Mouse (Mus musculus) brown adipose tissue, adult 24 weeks (tissue): ENCODE data around the gene Dhrs7b. TPM values are rescaled to one million over a fixed set of nuclear protein-coding genes. Genes with fewer than 3 reads are reported as not detected.

Experiments
- H3K27ac ChIP-seq: fragments of 200-500 bp; replicated peaks from 2 replicates; pipeline ENCODE4 v1.5.1; 2012; ENCODE audit warnings: low read depth, mild to moderate bottlenecking, low read length
- H3K4me1 ChIP-seq: fragments of 200-500 bp; 2 replicates; pipeline ENCODE4 v1.6.1; 2012; ENCODE audit warnings: low read length, mixed read lengths; ENCODE audit not compliant: control insufficient read depth, insufficient read depth, insufficient read length
- H3K4me3 ChIP-seq: fragments of 200-500 bp; 2 replicates; pipeline ENCODE4 v1.5.1; 2012; ENCODE audit warnings: low read depth, mild to moderate bottlenecking, low read length, moderate library complexity; ENCODE audit not compliant: insufficient read depth
- polyA plus RNA-seq: library from polyadenylated mRNA; stranded (reverse); fragments of >200 nt; gene quantifications from 2 replicates; pipeline ENCODE4 v1.2.4, GENCODE M21; 2012; ENCODE audit not compliant: missing spikeins, insufficient read depth, insufficient read length

Dhrs7b gene
- polyA plus RNA-seq, 1 experiment = 82.8 TPM

DNA sequence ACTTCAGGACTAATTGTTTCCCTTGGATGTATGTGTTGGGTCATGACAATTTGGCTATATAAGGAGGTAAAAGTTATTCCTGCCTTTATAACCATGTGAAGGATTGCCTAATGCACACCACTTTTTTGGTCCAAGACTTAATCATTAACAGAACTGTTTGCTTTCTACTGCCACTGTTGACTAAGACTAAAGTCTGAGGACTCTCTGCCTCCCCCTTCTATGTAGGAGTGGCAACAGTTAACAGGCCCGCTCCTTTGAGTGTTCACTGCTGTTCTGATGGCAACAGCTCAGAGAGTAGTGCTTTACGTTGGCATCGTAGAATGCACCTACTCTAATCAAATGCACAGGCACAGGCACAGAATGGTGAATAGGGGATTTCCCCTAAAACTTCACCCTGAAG is 5.2 kb upstream of the Dhrs7b start:
- Histone ChIP-seq H3K27ac (no peak overlapping the region), H3K4me1 (no peaks in the 10 kb centered on the region), H3K4me3 (no peak overlapping the region)

DNA sequence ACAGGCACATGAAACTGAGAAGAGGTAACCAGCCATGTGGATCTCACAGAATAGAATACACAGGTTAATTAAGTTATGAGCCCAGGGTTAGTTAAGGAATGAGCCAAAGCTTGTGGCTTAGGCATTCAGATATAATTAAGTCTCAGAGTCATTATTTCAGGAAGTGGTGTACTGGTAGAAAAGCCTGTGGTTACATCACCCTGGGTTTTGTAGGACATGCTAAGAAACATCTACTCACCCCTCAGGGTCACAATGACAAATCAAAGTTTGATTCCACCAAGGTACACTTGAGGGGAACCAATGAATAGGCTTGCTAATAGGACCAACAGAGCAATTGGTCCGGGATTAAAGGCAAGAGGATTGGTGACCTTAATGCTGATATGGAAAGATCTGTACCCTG is 3.7 kb upstream of the Dhrs7b start:
- H3K4me3 ChIP-seq = no peak overlapping the region
- H3K27ac ChIP-seq = no peak overlapping the region
- H3K4me1 ChIP-seq = 0 out of 2 replicates have a peak, but pooled peaks cover 3% of the 10 kb centered on the region

- Histone ChIP-seq H3K4me3 (no peak overlapping the region), H3K4me1 (0 out of 2 replicates have a peak, but pooled peaks cover 3% of the 10 kb centered on the region), H3K27ac (no peak overlapping the region)
Observed at GRCm38 (mm10) chr11:60827241-60827945, 3.0 kb upstream of the Dhrs7b start.

DNA sequence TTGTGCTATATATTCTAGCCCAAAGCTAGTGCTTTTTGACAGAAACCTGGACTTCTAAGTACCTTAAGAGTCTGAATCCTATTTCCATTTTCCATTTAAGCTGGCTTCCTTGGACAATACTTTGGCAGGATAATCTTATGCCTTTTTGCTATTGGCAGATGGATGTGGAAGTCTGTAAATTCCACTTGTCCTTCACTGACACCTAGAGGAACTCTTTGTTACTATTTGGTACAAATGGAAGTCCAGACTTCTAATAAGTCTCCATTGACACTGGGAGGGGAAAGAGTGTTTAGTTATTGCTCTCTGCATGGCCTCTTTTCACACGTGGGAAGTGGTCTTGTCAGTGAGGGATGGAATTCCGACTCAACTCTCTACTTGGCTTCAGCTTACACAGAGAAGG is 1.5 kb upstream of the Dhrs7b start:
- H3K4me3 ChIP-seq = no peak overlapping the region
- 0 out of 2 replicates have a peak, but pooled peaks cover 3% of the 10 kb centered on the region for H3K4me1 ChIP-seq
- no peak overlapping the region for H3K27ac ChIP-seq

DNA sequence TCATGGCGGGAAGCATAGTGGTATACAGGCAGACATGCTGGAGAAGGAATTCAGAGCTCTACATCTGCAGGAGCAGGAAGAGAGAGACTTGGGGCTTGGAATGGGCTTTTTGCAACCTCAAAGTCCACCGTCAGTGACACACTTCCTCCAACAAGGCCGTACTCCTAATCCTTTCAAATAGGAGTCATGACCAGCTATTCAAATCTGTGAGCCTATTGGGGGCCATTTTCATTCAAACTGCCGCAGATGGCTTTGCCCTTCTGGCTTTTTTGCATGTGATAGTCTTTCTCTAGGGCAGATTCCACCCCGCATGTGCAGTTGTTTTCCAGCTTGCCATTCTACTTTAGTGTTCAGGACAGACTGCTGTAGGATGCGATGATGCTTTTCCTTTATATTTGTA is 6.5 kb downstream of the Dhrs7b start:
- Histone ChIP-seq H3K4me3 (no peak overlapping the region), H3K27ac (peak overlapping the region; percentile 100), H3K4me1 (peaks cover 23% of the 10 kb centered on the region)

DNA sequence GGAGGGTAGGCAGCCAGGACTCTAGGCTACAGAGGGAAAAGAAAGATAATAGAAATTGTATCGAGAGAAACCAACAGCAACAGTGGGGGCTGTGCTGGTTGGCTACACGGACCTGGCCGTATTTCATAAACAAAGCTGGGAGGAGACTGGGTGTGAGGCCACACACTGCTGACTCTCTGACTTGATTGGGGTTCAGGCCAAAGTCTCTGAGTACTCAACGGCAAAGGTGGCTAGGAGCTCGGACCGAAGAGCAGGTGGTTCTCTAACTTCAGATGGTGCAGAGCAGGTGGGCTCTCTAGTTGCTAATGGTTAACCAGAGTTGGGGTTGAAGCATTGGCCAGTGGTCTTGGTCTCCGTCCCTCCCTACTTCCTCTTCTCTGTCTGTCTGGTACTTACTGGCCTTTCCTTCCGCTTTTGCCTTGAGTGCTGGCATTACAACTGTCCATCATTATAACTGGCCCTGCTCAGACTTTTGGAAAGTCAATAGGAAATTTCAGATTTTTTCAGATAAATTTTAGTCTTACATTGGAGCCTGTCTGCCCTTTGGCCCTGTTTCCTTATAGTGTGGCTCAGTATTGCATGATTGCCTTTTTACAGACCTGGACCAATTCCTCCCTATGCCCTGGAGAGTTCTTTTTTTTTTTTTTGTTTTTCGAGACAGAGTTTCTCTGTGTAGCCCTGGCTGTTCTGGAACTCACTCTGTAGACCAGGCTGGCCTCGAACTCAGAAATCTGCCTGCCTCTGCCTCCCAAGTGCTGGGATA is 7.4 kb downstream of the Dhrs7b start:
- H3K4me1 ChIP-seq = peaks cover 28% of the 10 kb centered on the region
- peak overlapping the region; percentile 100 for H3K27ac ChIP-seq
- peak overlapping the region; percentile 65 for H3K4me3 ChIP-seq

GRCm38 (mm10) chr11:60841467-60842200 is 11.2 kb downstream of the Dhrs7b start:
- Histone ChIP-seq H3K4me1 (peaks cover 32% of the 10 kb centered on the region), H3K27ac (peak overlapping the region; percentile 83), H3K4me3 (no peak overlapping the region)

- Histone ChIP-seq H3K27ac (peak overlapping the region; percentile 90), H3K4me1 (peaks cover 25% of the 10 kb centered on the region), H3K4me3 (no peak overlapping the region)
Observed at GRCm38 (mm10) chr11:60843412-60843811, 13.0 kb downstream of the Dhrs7b start.

DNA sequence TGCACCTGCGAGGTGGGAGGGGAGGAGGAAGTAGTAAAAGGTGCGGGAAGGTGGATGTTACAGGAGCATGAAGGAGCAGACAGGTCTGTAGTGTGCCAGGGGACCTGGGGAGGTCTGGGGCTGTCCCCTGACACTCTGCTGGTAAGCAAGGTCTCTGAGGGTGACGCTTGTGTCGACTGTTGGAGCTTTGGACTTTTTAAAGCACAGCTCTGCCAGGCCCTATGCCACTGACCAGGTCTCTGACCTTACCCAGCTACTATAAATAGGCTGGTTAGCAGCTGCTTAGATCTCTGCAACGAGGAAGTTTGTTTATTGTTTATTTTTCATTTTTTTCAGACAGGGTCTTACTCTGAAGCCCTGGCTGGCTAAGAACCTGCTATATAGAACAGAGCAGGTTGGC is 15.0 kb downstream of the Dhrs7b start:
- peak overlapping the region; percentile 85 for H3K27ac ChIP-seq
- H3K4me1 ChIP-seq = peaks cover 22% of the 10 kb centered on the region
- H3K4me3 ChIP-seq = no peak overlapping the region

DNA sequence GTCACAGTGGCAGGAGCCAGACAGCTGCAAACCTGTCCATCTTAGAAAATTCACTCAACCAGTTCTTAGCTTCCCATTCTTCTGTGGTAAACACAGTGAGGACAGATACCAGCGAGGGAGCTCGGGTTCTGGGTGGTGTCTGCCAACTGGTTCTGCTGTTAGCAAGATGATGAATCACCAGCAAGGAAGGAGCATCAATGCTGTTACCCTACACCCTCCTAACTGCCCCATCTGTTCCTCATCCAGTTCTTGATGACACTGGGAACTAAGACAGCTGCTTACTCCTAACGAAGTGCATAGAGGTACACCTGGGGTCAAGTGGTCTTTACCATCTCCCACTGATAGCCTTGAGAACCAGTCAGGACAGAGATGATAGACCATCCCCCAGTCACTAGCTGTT is 26.2 kb downstream of the Dhrs7b start:
- H3K4me3 ChIP-seq = no peak overlapping the region
- H3K27ac ChIP-seq = no peak overlapping the region
- no peaks in the 10 kb centered on the region for H3K4me1 ChIP-seq

- Histone ChIP-seq H3K4me3 (no peak overlapping the region), H3K27ac (peak overlapping the region; percentile 84), H3K4me1 (peaks cover 24% of the 10 kb centered on the region)
Observed at GRCm38 (mm10) chr11:60861993-60862392, 31.6 kb downstream of the Dhrs7b start.

DNA sequence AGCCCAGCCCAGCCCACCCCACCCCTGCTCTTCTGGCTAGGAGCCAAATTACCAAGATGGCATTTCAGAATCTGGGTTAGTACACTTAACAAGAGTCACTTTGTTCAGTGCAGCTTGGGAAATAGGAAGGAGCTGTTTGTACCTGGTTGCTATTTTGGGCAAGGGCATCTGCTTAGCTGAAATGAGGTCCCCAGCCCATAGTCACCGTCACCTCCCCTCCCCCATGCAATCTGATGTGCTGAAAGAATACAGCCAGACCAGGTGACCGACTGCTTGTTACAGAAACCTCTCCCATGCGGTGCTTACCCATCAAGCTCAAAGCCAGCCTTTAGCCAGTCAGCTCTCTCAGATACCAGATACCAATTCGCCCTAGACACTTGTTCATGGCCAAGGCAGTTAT is 32.8 kb downstream of the Dhrs7b start:
- peak overlapping the region; percentile 27; the same call in 1 of the 2 replicates for H3K27ac ChIP-seq
- peaks cover 33% of the 10 kb centered on the region for H3K4me1 ChIP-seq
- H3K4me3 ChIP-seq = no peak overlapping the region

GRCm38 (mm10) chr11:60864166-60864565 is 33.7 kb downstream of the Dhrs7b start:
- Histone ChIP-seq H3K4me1 (peaks cover 33% of the 10 kb centered on the region), H3K4me3 (no peak overlapping the region), H3K27ac (no peak overlapping the region; the same call in 1 of the 2 replicates)

DNA sequence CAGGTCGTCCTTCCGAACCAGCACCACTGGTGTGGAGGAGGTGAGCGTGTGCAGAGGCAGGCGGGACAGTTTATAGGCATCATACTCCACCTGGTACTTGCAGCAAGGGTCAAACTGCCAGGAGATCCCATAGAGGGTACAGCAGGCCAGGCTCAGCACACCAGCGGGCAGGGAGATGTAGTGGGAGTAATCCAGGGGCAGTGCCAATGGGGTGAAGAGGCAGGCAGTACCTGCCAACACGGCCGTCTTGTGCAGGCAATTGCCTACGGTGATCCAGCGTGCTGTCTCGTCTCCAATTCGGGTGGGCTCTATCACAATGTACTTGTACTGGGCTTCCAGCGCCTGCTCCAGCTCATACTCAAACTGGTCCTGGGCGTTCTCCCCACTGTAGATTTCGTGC is 34.5 kb downstream of the Dhrs7b start:
- Histone ChIP-seq H3K4me1 (peaks cover 37% of the 10 kb centered on the region), H3K27ac (peak overlapping the region; percentile 72), H3K4me3 (no peak overlapping the region)

DNA sequence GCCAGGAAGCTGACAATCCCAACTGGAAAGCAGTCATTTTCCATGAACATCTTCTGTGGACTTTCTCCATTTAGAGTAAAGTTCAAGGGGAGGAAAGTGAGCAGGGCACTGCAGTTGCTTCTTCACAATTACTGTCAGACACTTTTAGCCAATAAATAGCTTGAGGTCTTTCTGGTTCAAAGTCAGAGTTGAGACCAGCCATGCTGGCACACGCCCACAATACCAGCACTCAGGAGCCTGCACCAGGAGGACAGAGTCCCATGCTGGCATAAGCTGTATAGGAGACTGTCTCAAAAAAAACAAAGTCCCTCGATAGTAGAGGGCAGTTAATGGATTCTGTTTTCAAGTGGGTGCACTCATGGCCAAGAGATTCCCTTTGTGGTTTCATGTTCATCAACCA is 35.6 kb downstream of the Dhrs7b start:
- Histone ChIP-seq H3K4me1 (peaks cover 40% of the 10 kb centered on the region), H3K4me3 (no peak overlapping the region), H3K27ac (peak overlapping the region; percentile 72)
